Mouse (Mus musculus) gastrocnemius, postnatal 4 days (tissue): ENCODE data around the gene Slc38a3. TPM values are rescaled to one million over a fixed set of nuclear protein-coding genes. Genes with fewer than 3 reads are reported as not detected.

ENCODE experiments used
- DNase-seq, 2 experiments: peaks; one replicate each; pipeline ENCODE4 v3.0.0; 2021 to 2022; ENCODE audit warnings: low spot score in 2 of 2, mixed read lengths in 2 of 2
- total RNA-seq, 2 experiments: library from RNA; stranded (reverse); gene quantifications; 2 replicates each; pipeline ENCODE4 v1.2.3; 2021

Gene Slc38a3
- total RNA-seq, 2 experiments from 2014 or later = 10.6 to 11.3 TPM

DNA sequence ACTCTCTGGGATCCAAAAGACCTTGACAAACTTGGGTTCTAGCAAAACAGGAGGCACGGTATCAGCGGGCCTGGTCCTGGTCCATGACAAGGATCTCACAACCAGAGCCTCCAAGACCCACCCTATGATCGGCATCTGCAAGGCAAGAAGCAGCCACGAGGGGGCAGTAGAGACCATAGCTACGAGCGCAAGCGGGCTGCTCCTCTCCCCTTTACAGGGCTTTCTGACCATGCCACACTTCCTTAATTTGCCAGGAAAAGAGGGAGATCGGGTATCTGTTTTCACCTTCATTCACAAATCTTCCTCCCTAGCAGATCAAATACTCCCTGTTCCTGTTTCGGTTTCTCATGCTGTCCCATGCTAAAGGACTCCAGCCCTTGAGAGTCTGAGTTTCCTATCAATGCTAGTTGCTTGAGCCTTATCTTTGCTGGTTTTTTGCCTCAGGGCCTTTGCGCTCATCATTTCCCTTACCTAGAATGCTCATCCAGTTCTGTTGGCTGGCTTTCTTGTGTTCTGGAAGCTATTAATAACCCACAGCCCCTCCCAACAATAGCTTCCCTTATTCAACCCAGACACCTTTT is 67.2 kb downstream of the Slc38a3 start:
- DNase-seq = peak; percentile 93 to 94

DNA sequence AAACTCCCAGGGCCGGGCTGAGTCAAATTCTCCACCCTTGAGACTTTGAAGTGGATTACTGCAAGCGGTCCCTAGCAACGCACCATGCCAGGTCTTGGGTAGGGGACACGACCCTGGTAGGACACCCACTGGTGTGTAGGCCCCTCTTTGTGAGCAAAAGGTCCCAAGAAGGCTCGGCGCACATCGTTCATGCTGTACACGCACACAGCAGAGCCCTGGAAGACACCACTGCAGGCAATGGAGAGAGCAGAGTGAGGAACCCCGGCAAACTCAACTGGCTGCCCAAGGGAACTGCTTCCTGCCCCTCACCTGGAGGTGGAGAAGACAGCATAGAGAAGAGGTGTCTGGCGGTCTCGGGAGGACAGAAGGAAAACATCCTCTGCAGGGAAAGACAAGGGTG is 68.1 kb downstream of the Slc38a3 start:
- DNase-seq = no peak

DNA sequence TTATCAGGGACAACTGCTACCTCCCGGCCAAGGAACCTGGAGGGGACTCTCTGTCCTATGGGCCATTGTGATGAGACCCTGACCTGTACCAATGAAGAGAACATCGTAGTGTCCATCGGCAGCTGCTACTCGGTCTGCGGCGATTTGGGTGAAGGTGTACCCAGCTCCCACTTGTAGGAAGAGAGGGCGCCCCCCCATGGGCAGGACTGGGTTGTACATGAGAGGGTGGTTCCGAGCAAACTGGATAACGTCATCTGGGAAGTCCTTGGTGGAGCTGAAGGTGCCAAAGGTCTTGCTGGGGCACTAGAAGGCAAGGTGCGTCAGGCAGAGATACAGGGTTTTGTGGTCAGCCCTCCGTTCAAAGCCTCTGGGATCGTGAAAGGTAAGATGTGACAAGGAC is 68.6 kb downstream of the Slc38a3 start:
- DNase-seq = no peak

Other genes starting within 250 kb of the Slc38a3 start
- gene Tmem115, start 135.6 kb downstream of the Slc38a3 start, total RNA-seq = 10 to 100 TPM; 27.9 to 30.4 TPM
- gene Cyb561d2, start 127.3 kb downstream of the Slc38a3 start, total RNA-seq = 1 to 10 TPM; 4.6 to 5.9 TPM
- gene Nprl2, start 127.3 kb downstream of the Slc38a3 start, total RNA-seq = 10 to 100 TPM; 10.0 to 12.7 TPM
- not detected for gene Zmynd10, start 122.2 kb downstream of the Slc38a3 start, total RNA-seq
- gene Rassf1, start 118.0 kb downstream of the Slc38a3 start, total RNA-seq = 10 to 100 TPM; 31.1 to 39.6 TPM
- gene Tusc2, start 106.3 kb downstream of the Slc38a3 start, total RNA-seq = 10 to 100 TPM; 20.3 to 21.5 TPM
- gene Hyal2, start 101.6 kb downstream of the Slc38a3 start, total RNA-seq = 10 to 100 TPM; 21.8 to 32.0 TPM
- gene Hyal1, start 92.6 kb downstream of the Slc38a3 start, total RNA-seq = 1 to 10 TPM; 4.6 to 4.8 TPM
- gene Naa80, start 90.6 kb downstream of the Slc38a3 start, total RNA-seq = 10 to 100 TPM; 15.5 to 20.5 TPM
- gene Hyal3, start 88.7 kb downstream of the Slc38a3 start, total RNA-seq = under 1 TPM; 0.66 to 0.78 TPM
- 10 to 100 TPM; 31.8 to 35.2 TPM for gene Ifrd2, start 81.9 kb downstream of the Slc38a3 start, total RNA-seq
- 10 to 100 TPM; 50.9 to 52.0 TPM for gene Sema3b, start 60.3 kb downstream of the Slc38a3 start, total RNA-seq
- gene Gnai2, start 34.2 kb downstream of the Slc38a3 start, total RNA-seq = 100 to 1,000 TPM; 307 to 340 TPM
- gene Gnat1, start 10.2 kb upstream of the Slc38a3 start, total RNA-seq = not detected
- 10 to 100 TPM; 26.4 to 27.2 TPM for gene Sema3f, start 40.9 kb upstream of the Slc38a3 start, total RNA-seq
- gene Rbm5, start 101.5 kb upstream of the Slc38a3 start, total RNA-seq = 100 to 1,000 TPM in 1 of 2 experiments, 10 to 100 TPM in 1; 73.6 to 101 TPM
- gene Rbm6, start 203.7 kb upstream of the Slc38a3 start, total RNA-seq = 10 to 100 TPM; 40.7 to 47.3 TPM
- gene Mon1a, start 218.6 kb upstream of the Slc38a3 start, total RNA-seq = 1 to 10 TPM; 5.3 to 6.2 TPM
- 1 to 10 TPM; 5.3 to 5.4 TPM for gene Mst1r, start 237.3 kb upstream of the Slc38a3 start, total RNA-seq